Mouse (Mus musculus): ENCODE measurements around the gene Cmss1.

GRCm38 (mm10) chr16:57534811-57535210, 71.9 kb downstream of the Cmss1 start:
- TF ChIP-seq CTCF (IDR thresholded peaks at IDR 0.05; ENCODE audit: low read depth) (no peak), EP300 (optimal IDR thresholded peaks at IDR 0.05) (no peak)

All from stomach, postnatal 0 days (tissue).